Mouse (Mus musculus) T-helper 1 cell (primary cell): ENCODE data around the gene Pygb.

Source experiments
- in situ Hi-C: fragments of 300-600 bp; cut with MboI, MseI; formaldehyde crosslinking; loops from one replicate; pipeline ENCODE4 v1.15.1; 2025; ENCODE audit warnings: high pct_unique_total_duplicates

Gene Pygb

DNA sequence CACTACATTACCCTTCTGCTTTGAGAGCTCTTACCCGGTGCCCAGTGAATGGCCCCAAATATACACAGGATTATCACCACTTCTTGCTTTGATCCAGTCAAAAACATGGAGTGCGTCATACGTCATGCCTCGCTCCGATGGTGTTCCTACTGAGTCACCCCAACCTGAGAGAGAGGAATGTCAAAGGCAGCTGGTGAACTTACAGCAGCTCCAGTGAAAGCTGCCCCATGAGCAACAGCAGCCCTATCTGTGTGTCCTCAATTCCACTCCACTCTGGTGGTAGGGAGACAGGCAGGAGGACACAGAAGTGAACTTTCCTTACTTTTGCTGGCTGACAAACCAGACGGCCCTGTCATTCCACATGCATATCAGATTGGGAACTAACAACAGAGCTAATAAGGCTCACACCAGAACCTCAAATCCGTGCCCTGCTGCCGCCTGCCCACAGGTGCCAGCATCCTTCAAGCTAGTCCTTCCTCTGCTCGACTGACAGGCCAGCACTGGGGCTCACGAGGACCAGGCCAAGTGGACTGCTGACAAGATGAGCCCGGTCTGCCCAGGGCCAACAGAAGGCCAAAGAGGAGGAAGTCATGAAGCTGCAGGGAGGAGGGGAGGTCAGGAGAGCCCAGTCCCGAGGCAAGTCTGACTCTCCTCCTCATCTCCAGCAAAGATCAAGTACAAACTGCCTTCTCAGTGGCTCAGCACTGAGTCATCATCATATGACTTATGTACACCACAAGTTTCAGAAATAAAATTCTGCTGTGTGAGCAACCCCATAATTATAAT, 53.3 kb downstream of the Pygb start:
- in situ Hi-C loops: no loop called here

DNA sequence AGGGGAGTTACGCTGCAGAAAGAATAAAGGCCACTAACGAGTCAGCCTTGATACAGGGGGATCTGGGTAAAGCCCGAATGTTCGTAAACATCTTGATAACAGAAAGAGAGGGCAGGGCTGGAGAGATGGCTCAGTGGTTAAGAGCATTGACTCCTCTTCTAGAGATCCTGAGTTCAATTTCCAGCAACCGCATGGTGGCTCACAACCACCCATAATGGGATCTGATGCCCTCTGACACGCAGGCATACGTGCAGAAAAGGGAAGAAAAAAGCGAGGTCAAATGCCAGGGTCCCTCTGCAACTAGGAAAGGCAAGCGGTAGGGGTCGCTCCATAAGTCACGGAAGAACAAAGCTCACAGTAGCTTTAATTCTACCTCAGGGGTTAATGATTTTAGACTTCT, 54.6 kb downstream of the Pygb start:
- in situ Hi-C loops: no loop called here

- in situ Hi-C loops: no loop called here
These were observed 55.5 kb downstream of the Pygb start for GRCm38 (mm10) chr2:150842049-150842461.

DNA sequence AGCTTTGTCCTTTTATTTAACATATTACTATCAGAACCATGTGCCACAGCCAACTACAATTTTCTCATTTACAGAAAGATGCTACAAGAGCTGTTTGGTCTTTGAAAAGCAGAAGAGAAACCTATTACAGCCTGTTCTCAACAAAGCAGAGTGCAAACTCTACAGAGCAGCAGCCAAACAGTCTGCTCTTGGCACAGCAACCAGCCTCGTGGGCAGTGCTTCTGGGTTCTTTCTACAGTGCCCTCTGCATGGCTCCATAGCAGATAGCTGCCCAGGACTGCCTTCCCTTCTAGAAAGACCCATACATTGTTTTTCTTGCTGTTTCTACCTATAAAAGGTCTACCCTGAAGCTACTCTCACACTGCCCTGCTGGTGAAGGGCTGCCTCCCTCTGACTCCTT, 58.3 kb downstream of the Pygb start:
- in situ Hi-C loops: no loop called here

- in situ Hi-C loops: no loop called here
These were observed 61.0 kb downstream of the Pygb start for GRCm38 (mm10) chr2:150847436-150847995.

DNA sequence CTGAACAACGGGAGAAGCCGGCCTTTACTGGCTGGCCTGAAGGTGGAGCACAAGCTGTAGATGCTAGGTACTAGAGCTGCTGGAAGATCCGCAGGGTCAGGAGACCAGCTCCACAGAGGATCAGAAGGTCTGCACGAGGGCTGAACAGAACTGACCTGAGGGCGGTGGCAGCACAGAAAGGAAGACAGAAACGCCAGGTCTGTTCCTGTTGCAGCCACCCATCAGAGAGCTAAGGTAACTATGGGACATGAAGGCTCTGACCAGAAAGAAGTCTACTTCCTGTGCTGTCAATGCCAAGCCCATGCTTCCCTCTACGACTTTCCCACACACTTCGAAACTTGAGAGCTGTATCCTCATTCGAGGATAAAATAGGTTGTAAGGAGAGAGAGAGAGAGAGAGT, 64.7 kb downstream of the Pygb start:
- in situ Hi-C loops: loop anchor here (25.0 kb wide), 1 partner anchor 1464 kb away; no protein-coding TSS in a partner anchor

DNA sequence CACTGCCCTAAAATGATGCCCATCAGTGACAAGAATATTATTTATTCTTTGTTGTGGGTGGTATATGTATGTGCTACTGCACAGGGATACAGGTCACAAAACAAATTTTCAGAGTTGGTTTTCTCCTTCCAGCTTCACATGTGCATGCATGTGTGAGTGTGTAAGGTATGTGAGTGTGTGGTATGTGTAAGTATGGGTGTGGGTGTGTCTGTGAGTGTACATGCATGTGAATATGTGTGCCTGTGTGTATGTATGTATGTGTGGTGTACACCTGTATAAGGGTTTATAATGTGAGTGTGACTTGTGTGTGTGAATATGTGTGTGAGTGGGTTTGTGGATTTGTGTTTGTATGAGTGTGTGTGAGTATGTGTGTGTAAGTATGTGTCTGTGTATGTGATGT, 68.7 kb downstream of the Pygb start:
- in situ Hi-C loops: loop anchor here (25.0 kb wide), 1 partner anchor 1468 kb away; no protein-coding TSS in a partner anchor

- in situ Hi-C loops: loop anchor here (25.0 kb wide), 1 partner anchor 1472 kb away; no protein-coding TSS in a partner anchor
These were observed 72.4 kb downstream of the Pygb start for GRCm38 (mm10) chr2:150858724-150859487.

- in situ Hi-C loops: loop anchor here (25.0 kb wide), 1 partner anchor 1473 kb away; no protein-coding TSS in a partner anchor
These were observed 73.4 kb downstream of the Pygb start for GRCm38 (mm10) chr2:150859709-150860470.

GRCm38 (mm10) chr2:150861128-150861527, 74.6 kb downstream of the Pygb start:
- in situ Hi-C loops: loop anchor here (25.0 kb wide), 1 partner anchor 1474 kb away; no protein-coding TSS in a partner anchor

DNA sequence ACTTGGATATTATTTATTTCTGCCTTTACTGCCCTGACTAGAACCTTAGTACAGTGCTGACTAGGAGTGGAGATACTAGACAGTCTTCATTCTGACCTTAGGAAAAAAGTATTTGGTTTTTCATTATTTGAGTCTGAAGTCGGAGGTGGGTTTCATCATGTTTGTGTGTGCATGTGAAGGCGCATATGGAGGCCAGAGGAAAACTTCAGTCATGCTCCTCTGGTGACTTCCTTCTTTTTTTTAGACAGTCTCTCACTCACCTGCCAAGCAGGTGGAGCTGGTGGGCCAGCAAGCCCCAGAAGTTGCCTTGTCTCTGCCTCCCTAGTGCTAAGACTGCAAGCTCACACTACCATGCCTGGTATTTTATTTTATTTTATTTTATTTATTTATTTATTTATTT, 80.5 kb downstream of the Pygb start:
- in situ Hi-C loops: loop anchor here (25.0 kb wide), 1 partner anchor 1480 kb away; no protein-coding TSS in a partner anchor

DNA sequence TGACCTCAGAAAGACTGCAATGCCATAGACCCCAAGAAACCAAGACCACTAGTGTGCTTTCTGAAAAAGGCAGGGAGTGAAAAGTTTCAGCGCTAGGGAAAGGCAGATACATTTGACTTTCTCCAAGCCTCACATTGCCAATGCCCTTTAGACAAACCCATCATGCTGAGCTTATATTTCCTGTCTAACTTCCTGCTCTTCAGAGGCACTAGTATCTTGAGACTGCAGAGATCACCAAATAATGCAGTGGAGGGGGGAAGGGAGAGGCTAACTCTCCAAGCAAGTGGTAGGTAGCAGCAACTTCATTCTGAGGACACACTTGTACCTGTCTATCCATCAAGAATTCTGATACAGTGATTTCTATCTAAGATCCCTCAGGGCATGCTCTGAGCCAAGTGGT, 82.9 kb downstream of the Pygb start:
- in situ Hi-C loops: loop anchor here (25.0 kb wide), 1 partner anchor 1482 kb away; no protein-coding TSS in a partner anchor

- in situ Hi-C loops: loop anchor here (25.0 kb wide), 1 partner anchor 1487 kb away; no protein-coding TSS in a partner anchor
These were observed 88.0 kb downstream of the Pygb start for GRCm38 (mm10) chr2:150874508-150874907.

DNA sequence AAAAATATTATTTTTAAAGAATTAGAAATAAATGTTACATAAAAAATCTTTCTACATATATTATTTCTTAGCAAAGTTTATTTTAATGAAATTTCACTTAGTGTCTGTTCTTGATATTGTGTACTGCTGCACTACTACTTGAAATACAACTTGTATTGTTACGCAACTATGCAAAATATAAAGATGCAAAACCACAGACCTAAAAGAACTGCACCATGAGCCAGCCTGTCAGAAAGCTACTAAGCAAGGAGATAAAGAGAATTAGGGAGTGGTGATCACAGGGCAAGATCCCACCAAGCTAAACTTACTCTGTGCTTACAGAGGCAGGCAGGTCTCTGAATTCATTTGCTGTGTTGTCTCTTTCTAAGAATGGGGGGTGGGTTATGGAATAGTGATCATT, 88.7 kb downstream of the Pygb start:
- in situ Hi-C loops: loop anchor here (25.0 kb wide), 1 partner anchor 738 kb away; the partner anchor contains the start of gene Zfp120

DNA sequence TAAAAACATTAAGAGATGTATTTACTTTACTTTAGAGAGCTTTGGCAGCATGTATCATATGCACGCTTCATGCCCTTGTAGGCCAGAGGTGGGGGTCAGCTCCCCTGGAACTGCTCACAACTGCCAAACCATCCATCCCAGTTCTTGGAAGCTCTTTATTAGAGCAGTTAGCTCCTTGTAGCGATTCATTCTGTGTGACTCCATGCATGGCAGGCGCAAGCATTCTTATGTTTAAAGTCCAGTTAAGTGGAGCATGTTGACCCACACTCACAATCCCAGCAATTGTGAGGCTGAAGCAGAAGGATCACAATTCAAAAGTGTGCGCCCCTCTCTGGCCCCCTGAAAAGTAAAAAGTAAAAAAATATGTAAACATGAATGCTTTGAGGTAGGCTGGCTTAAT, 91.0 kb downstream of the Pygb start:
- in situ Hi-C loops: loop anchor here (25.0 kb wide), 1 partner anchor 740 kb away; the partner anchor contains the start of gene Zfp120
